ENCODE assay signal across 14 mouse cellular contexts in the genomic region with DNA sequence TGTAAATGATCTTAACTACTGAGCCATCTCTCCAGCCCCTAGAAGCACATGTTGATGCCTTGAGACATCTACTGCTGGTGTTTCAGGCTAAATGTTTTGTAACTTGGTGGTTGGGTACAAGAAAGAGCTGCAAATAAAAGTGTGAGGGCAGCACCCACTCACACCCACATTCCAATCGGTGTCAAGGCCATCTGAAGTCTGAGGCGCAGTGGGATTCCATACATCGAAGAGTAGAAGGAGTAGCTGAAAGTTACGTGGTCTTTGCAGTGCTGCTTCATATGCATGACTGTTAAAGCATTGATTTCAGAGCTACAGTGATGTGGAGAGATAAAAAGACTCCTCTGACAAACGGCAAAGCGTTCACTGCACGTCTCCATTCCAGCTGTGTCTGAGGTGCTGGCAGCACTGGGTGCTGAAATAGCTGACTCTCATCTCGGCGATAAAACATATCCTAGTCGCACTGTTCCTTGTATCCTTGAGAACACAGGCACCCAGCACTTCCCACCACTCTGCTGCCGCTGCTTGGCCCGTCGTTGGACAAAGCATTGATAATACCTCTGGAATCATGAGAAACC.
"Had no signal": no experiment of that assay in that cellular context is flagged by ENCODE, and none has a peak within 500 bp of the region (broad histone marks: within the 10 kb centered on the region; RNA-seq: fewer than 3 reads in every experiment).

No protein-coding gene starts in this region.

- H3K4me1 ChIP-seq: limb, embryonic 10.5 days; liver, embryonic 15.5 days; midbrain, embryonic 13.5 days; neural tube, embryonic 15.5 days had no signal

- ATAC-seq: lung, postnatal 0 days; midbrain, embryonic 13.5 days had no signal

- DNase-seq: kidney, adult 8-10 months; kidney, postnatal 25 days; lung, adult 2 months; lung, postnatal 36 days; right cerebral cortex, adult 18-20 months; right cerebral cortex, postnatal 25 days had no signal

- H3K4me2 ChIP-seq: liver, embryonic 11.5 days; liver, embryonic 15.5 days; midbrain, embryonic 13.5 days; neural tube, embryonic 15.5 days had no signal

- H3K36me3 ChIP-seq: limb, embryonic 10.5 days; liver, embryonic 15.5 days; midbrain, embryonic 13.5 days; neural tube, embryonic 15.5 days had no signal

- H3K9me3 ChIP-seq: limb, embryonic 10.5 days; liver, embryonic 15.5 days; midbrain, embryonic 13.5 days; neural tube, embryonic 15.5 days had no signal

- H3K9ac ChIP-seq: liver, embryonic 15.5 days; midbrain, embryonic 13.5 days; neural tube, embryonic 15.5 days had no signal

- H3K27ac ChIP-seq: left cerebral cortex, adult 2 months; limb, embryonic 10.5 days; liver, embryonic 15.5 days; midbrain, embryonic 13.5 days; neural tube, embryonic 15.5 days; stomach, postnatal 0 days had no signal

- H3K27me3 ChIP-seq: liver, embryonic 15.5 days; midbrain, embryonic 13.5 days; neural tube, embryonic 15.5 days had no signal

- H3K4me3 ChIP-seq: left cerebral cortex, adult 2 months; limb, embryonic 10.5 days; liver, embryonic 15.5 days; midbrain, embryonic 13.5 days; neural tube, embryonic 15.5 days had no signal
